Mouse (Mus musculus) ES-Bruce4 (cell line): Measurements from ENCODE around the gene Mprip. TPM values are rescaled to one million over a fixed set of nuclear protein-coding genes. Genes with fewer than 3 reads are reported as not detected.

Experiments
- H3K27ac ChIP-seq: 2 replicates; pipeline ENCODE4 v1.5.1; 2012; ENCODE audit warnings: low read length, inconsistent platforms; ENCODE audit not compliant: insufficient read depth
- H3K27me3 ChIP-seq: 2 replicates; pipeline ENCODE4 v1.6.1; 2012; ENCODE audit warnings: mild to moderate bottlenecking, low read length, inconsistent platforms; ENCODE audit not compliant: control insufficient read depth, poor library complexity, insufficient read depth, severe bottlenecking
- H3K36me3 ChIP-seq: 2 replicates; pipeline ENCODE4 v1.6.1; 2012; ENCODE audit warnings: inconsistent platforms, mild to moderate bottlenecking, low read length, moderate library complexity; ENCODE audit not compliant: control insufficient read depth, poor library complexity, insufficient read depth, severe bottlenecking
- H3K4me1 ChIP-seq: one replicate; pipeline ENCODE4 v1.8.1; 2011; ENCODE audit warnings: low read length; ENCODE audit not compliant: control insufficient read depth, insufficient read depth
- H3K4me3 ChIP-seq: 2 replicates; pipeline ENCODE4 v1.5.1; 2011; ENCODE audit warnings: low read depth, mild to moderate bottlenecking, low read length
- H3K9ac ChIP-seq: 2 replicates; pipeline ENCODE4 v1.6.1; 2012; ENCODE audit warnings: low read depth, mild to moderate bottlenecking, inconsistent platforms; ENCODE audit not compliant: poor library complexity, severe bottlenecking
- H3K9me3 ChIP-seq: replicated peaks from 2 replicates; pipeline ENCODE4 v1.6.1; 2012; ENCODE audit warnings: mild to moderate bottlenecking, low read length, inconsistent platforms; ENCODE audit not compliant: control insufficient read depth, poor library complexity, insufficient read depth, severe bottlenecking
- CTCF ChIP-seq: IDR thresholded peaks from one replicate; pipeline ENCODE4 v1.8.1; 2011; ENCODE audit warnings: low read depth, low read length
- EP300 ChIP-seq: IDR thresholded peaks from 2 replicates; pipeline ENCODE4 v1.6.1; 2011; ENCODE audit warnings: low read depth, low read length; ENCODE audit not compliant: insufficient read depth
- POLR2A ChIP-seq: IDR thresholded peaks from one replicate; pipeline ENCODE4 v1.8.1; 2011; ENCODE audit warnings: low read length; ENCODE audit not compliant: insufficient read depth
- polyA plus RNA-seq: library from polyadenylated mRNA; stranded (reverse); fragments of >200 nt; gene quantifications from 2 replicates; pipeline ENCODE4 v1.2.4, GENCODE M21; 2011; ENCODE audit warnings: low read depth; ENCODE audit not compliant: missing spikeins, insufficient read depth, insufficient read length

Gene Mprip
- polyA plus RNA-seq, 1 experiment, result 85.9 TPM

DNA sequence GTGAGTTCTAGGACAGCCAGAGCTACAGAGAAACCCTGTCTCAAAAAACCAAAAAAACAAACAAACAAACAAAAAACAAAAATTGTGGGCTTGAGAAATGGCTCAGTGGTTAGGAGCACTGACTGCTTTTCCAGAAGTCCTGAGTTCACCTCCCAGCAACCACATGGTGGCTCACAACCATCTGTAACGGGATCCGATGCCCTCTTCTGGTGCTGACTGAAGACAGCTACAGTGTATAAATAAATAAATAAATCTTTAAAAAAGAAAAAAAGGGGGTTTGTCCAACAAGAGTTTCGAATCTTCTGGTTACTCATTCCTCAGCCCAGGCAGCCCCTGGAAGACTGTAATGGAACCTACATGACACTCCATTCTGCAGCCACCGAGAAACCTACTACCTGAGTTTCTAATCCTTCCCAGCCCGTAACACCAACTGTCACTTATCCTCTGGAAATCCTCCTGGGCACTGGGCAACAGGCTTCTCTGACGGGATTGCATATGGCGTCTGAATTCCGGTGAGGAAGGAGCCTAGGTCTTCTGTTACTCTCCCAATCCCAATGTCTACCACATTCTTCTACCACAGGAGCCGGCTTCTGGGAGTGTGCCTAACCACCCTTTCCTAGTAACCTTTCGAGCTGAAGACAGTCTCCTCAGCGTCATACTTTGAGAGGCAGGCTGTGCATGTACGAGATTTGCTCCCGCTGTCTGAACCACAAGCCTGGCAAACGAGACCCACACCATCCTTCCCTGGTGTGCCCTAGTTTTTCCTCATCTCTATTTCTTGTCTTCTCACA lies 147.3 kb downstream of the Mprip start:
- no peak overlapping the region for H3K27ac ChIP-seq
- H3K9me3 ChIP-seq, result no peaks in the 10 kb centered on the region
- H3K4me3 ChIP-seq, result peak overlapping the region; percentile 94
- peak overlapping the region; percentile 67 for H3K9ac ChIP-seq
- no peaks in the 10 kb centered on the region for H3K27me3 ChIP-seq
- peaks cover 6% of the 10 kb centered on the region for H3K4me1 ChIP-seq
- TF ChIP-seq CTCF, result peak; percentile 2
- TF ChIP-seq POLR2A, result no peak
- no peak for TF ChIP-seq EP300
- H3K36me3 ChIP-seq, result peaks cover 22% of the 10 kb centered on the region

DNA sequence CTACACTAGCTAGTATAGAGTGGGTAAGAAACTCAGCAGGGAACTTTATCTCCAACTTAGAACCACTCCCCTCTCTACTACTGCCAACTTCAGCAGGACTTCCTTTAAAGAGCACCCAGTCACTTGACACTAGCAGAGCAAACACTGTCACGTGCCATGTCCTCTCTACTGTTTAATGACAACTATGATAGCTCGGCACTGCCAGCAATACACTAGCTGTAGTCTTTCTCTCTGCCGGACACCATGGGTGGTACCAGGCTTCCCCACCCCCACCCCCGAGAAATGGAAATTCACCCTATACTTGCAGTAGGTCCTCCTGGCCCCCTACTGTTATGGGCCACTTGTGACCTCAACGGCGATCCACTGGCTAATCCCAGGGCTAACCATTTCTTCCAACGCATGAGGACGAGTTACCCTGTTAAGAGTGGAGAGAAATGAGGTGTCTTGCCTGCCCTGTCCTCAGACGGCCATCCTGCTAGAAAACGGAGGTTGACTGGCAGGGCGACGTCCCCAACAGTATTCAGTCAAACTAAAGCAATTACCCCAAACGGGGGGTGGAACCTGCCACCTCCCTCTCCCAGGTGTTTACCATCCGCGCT lies 148.1 kb downstream of the Mprip start:
- Histone ChIP-seq H3K4me1 (peaks cover 6% of the 10 kb centered on the region), H3K9me3 (no peaks in the 10 kb centered on the region), H3K9ac (peak overlapping the region; percentile 67), H3K27ac (no peak overlapping the region), H3K27me3 (no peaks in the 10 kb centered on the region), H3K4me3 (peak overlapping the region; percentile 94), H3K36me3 (peaks cover 16% of the 10 kb centered on the region; the same call in 1 of the 2 replicates)
- no peak for TF ChIP-seq EP300
- TF ChIP-seq CTCF, result no peak
- TF ChIP-seq POLR2A, result no peak

GRCm38 (mm10) chr11:59809670-59810474 lies 148.8 kb downstream of the Mprip start, which contains the start of gene Flcn:
Flcn (minus strand) TSS chr11:59810016.
- H3K9me3 ChIP-seq, result no peaks in the 10 kb centered on the region
- peak within 1 kb of the TSS; percentile 42 for H3K27ac ChIP-seq
- peak within 1 kb of the TSS; percentile 67 for H3K9ac ChIP-seq
- peaks cover 7% of the 10 kb centered on the region for H3K4me1 ChIP-seq
- TF ChIP-seq EP300, result no peak
- TF ChIP-seq POLR2A, result peak; percentile 90
- 0 out of 2 replicates have a peak, but pooled peaks cover 12% of the 10 kb centered on the region for H3K36me3 ChIP-seq
- H3K4me3 ChIP-seq, result peak within 1 kb of the TSS; percentile 94
- no peaks in the 10 kb centered on the region for H3K27me3 ChIP-seq

DNA sequence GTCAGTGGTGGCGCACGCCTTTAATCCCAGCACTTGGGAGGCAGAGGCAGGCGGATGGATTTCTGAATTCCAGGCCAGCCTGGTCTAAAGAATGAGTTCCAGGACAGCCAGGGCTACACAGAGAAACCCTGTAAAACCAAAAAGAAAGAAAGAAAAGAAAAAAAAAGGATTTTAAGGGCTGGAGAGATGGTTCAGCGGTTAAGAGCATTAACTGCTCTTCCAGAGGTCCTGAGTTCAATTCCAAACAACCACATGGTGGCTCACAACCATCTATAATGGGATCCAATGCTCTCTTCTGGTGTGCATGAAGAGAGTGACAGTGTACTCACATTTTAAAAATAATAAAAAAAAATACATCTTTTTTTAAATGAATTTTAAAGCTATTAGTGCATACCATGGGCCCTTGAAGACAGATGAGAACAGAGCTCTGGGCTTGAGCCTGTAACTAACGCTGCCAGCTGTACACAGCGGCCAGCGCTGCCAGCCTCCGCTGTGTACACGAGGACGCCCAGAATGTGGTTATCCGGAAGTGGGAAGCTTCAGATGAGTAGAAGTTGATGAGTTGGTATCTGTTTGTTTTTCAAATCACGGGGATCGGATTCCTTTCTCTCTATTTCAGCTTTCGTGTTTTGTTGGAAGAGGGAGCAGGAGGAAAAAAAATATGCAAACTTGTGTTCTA lies 149.5 kb downstream of the Mprip start:
- H3K27ac ChIP-seq, result peak overlapping the region; percentile 42
- peak overlapping the region; percentile 94 for H3K4me3 ChIP-seq
- peaks cover 6% of the 10 kb centered on the region for H3K4me1 ChIP-seq
- no peaks in the 10 kb centered on the region for H3K27me3 ChIP-seq
- H3K36me3 ChIP-seq, result 0 out of 2 replicates have a peak, but pooled peaks cover 12% of the 10 kb centered on the region
- TF ChIP-seq CTCF (no peak), POLR2A (no peak), EP300 (no peak)
- peak overlapping the region; percentile 67 for H3K9ac ChIP-seq
- H3K9me3 ChIP-seq, result no peaks in the 10 kb centered on the region

DNA sequence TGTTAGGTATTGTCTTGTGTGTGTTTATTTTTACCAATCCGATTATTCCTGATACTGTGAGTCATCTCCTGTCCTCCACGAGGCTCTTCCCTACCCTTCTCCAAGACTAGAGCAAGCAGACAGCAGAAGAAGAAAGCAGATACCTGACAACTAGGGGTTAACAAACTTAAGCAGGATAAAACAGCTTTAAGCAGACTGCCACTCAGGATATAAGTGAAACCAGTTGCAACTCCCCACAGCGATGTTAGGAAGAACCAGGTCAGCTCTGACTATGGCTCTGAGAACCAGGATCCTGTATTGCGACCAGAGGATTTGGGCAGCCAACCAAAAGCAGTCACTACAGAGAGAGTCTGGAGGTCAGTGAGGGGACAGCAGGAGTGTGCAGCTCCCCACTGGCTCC lies 150.1 kb downstream of the Mprip start:
- peak overlapping the region; percentile 24 for H3K27ac ChIP-seq
- H3K4me3 ChIP-seq, result peak overlapping the region; percentile 10
- no peak for TF ChIP-seq POLR2A
- no peak for TF ChIP-seq CTCF
- TF ChIP-seq EP300, result no peak
- peaks cover 5% of the 10 kb centered on the region for H3K4me1 ChIP-seq
- H3K36me3 ChIP-seq, result 0 out of 2 replicates have a peak, but pooled peaks cover 7% of the 10 kb centered on the region
- H3K27me3 ChIP-seq, result no peaks in the 10 kb centered on the region
- H3K9ac ChIP-seq, result peak overlapping the region; percentile 67
- no peaks in the 10 kb centered on the region for H3K9me3 ChIP-seq
